Mouse (Mus musculus): ENCODE results near the gene Mroh9. TPM values are rescaled to one million over a fixed set of nuclear protein-coding genes. Genes with fewer than 3 reads are reported as not detected.
A peak's percentile ranks its signal among the peaks of the same experiment; 100 is the strongest.

The Mroh9 gene
- total RNA-seq (2015) (not detected in 2 replicates), total RNA-seq (2017) (not detected in 2 replicates)

GRCm38 (mm10) chr1:163085570-163085969 is at the start of gene Mroh9:
Mroh9 (minus strand) TSS chr1:163085670.
- ATAC-seq (replicated peaks; ENCODE audit: poor library complexity): no peak

GRCm38 (mm10) chr1:163129976-163130375 is 44.5 kb upstream of the Mroh9 start:
- no peak for ATAC-seq (replicated peaks; ENCODE audit: poor library complexity)

DNA sequence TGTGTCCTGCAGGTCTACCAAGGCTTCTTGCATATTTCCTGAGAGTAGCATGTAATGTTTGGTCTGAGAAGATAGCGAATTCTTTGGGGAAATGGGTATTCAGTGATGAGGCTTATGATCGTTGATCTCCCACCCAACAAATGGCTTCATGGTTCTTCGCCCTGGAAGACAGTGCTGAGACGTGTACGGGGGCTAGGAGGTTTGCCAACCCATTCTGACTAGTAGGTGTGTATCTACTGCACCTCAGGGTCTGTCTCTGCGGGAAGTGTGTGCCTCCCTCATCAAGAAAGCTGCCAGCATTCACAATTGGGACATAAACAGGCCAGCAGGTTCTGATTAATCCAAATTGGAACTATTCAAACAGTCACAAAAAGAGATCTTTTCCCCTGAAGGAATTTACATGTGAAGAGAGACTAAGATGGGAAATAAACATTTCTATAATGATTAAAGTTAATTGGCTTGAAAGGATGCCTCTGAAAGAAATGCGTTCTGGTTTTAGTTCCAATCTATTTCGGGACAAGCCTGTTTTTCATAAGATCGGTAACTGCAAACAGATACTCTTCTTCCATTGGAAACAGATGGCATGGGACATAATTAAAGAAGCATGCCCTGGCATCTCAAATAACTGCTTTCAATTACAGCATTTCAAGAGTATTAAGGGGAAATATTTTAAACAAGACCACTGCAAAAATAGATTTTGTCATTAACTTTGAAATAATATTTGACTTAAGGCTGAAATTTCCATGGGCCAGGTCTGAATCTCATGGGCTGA is 43.8 kb upstream of the Mroh9 start:
- ATAC-seq (replicated peaks; ENCODE audit: poor library complexity): no peak

DNA sequence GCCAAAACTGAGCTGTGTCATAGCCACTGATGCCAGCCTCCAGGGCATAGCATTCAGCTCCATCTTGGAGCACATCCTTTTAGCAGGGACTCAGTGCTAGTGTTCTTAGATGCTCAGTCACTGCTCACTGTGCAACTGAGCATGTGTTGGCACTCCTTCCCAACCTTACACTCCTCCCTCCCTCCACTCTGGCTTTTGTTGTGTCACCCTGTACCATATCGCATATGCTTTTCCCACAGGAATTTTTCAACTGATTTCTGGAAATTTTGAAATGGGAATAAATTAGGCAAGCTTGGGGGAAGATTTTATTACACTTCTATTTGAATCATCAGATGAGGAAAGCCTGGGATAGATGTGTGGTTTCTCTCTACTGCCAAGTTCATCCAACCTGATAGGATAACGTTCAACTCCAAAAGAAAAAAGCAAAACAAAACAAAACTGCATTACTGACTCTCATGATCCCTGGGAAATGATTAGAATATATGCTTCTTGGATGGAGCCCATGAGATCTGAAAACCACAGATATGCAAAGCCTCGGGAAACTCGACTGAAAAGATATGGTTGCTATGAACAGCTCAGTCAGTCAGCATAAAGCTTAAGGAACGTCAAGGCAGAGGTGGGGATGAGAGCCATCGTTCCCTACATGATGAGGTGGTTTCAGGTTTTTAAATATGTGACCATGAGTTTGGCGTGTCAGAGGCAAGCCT is 40.9 kb upstream of the Mroh9 start:
- no peak for ATAC-seq (replicated peaks; ENCODE audit: poor library complexity)

DNA sequence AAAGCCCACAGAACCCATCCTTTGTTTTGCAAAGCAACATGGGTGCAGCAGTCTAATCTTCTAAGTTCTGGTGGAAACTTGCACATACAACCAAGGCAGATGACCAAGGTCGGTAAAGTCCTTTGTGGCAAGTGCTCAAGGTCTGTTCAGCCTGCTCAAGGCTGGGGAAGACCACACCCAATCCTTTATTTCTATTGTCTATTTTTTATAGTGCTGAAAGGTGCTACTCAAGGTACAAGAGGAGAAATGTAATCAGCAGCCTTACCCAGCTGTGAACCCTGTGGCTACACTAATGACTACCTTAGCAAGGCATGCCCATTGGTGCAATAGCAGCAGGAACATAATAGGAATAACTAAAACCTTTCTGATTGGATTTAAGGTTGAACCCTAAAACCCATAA is 36.9 kb upstream of the Mroh9 start:
- ATAC-seq (replicated peaks; ENCODE audit: poor library complexity): no peak

DNA sequence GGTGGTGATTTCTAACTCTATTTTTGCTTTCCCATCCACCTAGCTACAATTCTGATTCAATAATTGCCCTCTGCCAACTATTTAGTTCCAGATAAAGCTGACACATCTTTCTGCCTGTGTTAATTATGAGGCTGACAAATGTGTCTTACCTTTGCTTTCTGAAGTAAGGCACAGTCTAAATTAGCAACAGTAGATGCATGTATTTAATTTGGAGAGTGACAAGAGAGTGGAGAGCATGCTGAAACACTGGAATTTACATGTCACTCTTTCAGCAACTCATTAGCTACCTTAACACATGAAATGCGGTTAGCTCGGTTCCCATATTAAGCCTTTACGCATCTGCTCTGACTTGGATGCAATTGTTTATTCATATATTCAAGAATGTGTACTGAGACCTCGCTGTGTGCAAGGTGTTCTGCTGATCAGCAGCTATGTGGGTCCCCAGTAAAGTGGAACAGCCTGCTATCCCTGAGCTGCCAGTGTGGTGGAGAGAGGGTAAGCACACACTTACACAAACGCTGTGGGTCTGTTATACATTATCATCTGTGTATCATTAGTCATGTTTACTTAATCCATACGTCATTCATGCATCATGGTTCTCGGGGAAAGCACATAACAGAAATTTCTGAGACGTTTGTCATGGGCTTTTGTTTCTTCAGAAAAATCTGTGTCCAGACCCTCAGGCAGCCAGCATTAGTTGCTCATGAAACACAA is 28.1 kb upstream of the Mroh9 start:
- no peak for ATAC-seq (replicated peaks; ENCODE audit: poor library complexity)

DNA sequence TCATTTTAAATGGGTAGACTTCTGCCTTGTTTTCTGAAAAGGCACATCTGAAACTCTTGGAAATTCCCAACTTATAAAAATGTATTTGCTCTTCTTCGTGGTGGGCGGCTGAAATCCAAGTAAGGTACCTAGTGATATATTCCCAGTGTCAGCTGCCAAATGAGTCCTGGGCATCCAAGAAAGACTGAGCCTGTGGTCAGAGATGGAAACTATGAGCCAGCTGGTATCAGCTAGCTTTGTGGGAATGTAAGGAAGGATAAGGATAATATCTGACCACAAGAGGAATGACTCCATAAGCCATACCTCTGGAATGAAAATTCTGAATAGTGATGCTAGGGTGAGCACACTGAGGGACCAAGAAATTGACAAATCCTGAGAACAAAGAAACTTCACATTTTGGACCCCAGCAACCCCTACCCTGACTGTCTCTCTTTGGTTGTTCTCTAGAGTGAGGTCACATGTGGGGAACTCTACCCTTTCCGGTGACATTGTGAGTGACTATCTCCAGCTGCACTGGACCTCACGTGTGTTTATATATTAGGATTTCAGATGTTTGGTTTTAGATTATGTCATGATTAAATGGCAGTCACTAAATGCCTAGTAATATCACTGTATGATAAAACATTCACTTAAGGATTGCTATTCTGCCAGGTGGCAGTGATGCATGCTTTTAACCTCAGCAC is 27.2 kb upstream of the Mroh9 start:
- no peak for ATAC-seq (replicated peaks; ENCODE audit: poor library complexity)

GRCm38 (mm10) chr1:163104960-163105359 is 19.5 kb upstream of the Mroh9 start:
- no peak for ATAC-seq (replicated peaks; ENCODE audit: poor library complexity)

DNA sequence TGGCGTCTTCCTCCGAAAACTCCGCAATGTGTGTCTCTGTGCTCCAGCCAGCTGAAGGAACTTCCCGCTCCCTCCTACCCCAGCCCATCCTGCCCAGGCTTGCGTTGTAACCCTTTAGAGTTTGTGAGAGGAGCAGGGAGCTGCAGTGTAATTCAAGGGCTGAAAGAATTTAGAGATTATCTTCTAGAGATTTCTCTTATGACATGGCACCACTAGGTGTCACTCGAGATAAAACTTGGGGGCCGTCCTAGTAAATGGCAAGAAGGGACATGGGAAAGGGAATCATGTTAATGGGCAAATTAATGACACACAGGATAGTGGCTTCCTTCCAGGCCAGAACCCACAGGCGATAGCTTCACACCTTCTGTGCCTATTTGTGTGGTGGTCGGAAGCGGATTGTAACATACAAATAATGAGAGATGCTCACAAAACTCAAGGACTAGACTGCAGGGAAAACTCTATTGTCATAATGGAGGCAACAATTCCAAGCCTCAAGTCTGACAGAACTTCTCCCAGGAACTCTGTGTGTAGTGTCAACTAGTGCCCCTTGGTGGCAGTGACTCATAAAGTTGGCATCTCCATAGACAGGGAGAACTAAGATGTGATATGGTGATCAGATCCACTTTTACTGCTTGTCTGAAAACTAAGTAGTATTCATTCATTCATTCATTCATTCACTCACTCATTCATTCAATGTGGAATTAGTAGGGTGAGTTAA is 6.1 kb upstream of the Mroh9 start:
- ATAC-seq (replicated peaks; ENCODE audit: poor library complexity): peak; percentile 78

DNA sequence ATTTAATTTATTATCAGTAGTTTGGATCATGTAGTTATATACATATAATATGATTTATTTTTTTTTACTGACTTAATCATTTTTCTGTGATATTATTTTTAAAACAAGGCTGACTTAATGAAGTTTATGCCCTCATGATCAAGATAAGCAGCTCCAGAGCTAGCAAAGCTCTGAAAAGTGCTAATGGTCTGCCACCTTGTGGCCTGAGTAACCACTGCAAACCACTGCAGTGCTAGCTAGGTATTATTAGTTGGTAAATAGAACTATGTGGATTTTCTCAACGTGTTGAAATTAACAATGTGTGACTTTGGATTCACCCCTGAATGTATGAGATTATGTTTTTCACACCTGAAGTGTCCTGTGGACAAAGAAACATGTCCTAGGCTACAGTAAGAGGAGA is 15.0 kb downstream of the Mroh9 start:
- peak; percentile 90 for ATAC-seq (replicated peaks; ENCODE audit: poor library complexity)

- ATAC-seq (replicated peaks; ENCODE audit: poor library complexity): no peak
Measured at GRCm38 (mm10) chr1:163060381-163060780, 25.1 kb downstream of the Mroh9 start.

- ATAC-seq (replicated peaks; ENCODE audit: poor library complexity): no peak
Measured at GRCm38 (mm10) chr1:163057363-163057762, 28.1 kb downstream of the Mroh9 start.

DNA sequence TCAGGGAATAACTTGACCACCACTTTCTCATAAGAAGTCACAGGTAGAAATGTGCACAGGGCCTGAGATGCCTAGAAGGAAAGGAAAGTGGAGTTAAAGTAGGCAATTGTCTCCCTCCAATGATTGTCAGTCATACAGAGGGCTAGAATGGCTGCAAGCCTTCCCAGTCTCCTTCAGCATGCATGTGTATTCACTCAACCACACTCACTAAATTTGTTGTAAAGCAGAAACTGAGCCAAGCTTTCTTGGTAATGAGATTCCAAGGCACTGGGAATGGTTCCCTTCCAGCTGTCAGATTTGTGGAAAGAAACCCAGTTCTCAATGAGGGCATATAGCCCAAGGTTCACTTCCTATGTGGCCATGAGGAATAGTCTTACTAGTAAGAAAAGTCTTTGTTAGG is 29.8 kb downstream of the Mroh9 start:
- no peak for ATAC-seq (replicated peaks; ENCODE audit: poor library complexity)

DNA sequence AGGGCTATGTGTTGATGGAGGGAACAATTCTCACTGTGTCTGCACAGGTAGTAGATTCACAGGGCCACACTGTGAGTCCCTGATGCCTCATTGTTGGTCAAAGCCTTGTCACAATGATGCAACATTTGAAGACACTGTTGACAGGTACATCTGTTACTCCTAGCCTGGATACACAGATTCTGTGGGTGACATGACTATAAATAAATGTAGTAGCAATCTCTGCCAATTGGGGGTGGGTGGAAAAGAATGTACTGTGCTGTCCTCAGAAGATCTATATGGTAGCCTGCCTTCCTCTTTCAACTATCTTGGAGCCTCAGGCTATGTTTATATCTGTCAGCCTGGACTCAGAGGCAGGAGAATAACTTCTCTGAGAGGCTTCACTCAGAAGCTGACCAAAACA is 62.4 kb downstream of the Mroh9 start:
- no peak for ATAC-seq (replicated peaks; ENCODE audit: poor library complexity)

- ATAC-seq (replicated peaks; ENCODE audit: poor library complexity): no peak
Measured at GRCm38 (mm10) chr1:163009220-163009619, 76.2 kb downstream of the Mroh9 start.

DNA sequence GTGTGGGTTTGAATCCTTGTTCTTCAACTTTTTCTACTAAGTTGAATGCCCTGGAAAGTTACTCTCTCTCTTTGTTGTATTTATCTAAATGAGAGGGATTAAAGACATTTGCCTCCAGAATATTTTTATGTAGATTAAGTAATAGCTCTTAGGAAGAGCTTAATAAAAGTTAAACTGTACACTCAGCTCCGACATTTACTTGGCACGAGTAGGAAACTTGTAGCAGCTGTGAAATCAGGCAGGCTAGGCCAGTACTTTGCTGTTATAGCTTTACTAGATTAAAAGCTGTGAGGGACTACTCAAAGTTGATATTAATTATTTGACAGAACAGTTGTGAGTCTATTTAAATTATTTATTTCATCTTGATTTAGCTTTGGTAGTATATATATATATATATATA is 82.0 kb downstream of the Mroh9 start:
- ATAC-seq (replicated peaks; ENCODE audit: poor library complexity): no peak

DNA sequence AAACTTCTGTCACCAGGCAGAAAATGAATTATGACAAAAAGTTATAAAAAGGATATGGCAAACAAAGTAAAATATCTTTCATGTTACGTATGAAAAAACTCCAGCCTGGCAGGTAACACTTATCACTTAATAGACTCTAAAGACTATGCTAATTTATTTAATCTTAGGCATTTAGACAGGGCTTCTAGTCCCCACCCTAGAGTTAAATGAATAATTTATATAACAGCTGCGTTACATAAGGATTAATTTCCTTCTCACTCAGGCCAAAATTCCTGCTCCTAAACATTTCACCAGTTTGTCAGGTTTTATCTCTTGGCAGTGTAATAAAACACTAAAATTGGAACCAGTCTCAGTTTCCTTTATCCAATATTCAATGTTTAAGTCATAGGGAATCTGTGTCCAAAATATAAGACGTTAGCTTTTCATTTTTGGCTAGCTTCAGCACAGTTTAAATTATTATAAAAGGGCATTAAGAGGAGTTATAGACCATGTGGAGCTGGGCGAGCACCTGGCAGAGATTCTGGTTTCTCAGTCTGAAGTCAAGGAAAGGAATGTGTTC is 84.1 kb downstream of the Mroh9 start:
- no peak for ATAC-seq (replicated peaks; ENCODE audit: poor library complexity)

DNA sequence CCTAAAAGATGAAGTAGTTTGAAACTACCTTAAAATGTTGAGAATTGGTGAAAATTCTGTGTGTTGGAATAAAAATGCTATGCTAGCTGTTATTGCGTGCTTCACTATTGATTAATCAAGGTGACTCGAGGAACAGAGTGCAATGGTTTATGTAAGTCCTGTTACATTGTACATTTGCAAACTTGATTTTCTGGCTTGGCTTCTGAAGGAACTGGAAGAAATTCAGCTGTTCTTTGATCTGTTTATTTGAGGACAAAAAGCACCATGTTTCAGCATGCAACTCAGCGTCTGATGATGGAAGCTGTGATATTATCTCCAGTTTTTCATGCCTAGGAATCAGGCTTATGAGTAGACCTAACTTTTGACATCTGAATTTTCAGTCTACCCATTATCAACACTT is 97.9 kb downstream of the Mroh9 start:
- ATAC-seq (replicated peaks; ENCODE audit: poor library complexity): no peak

DNA sequence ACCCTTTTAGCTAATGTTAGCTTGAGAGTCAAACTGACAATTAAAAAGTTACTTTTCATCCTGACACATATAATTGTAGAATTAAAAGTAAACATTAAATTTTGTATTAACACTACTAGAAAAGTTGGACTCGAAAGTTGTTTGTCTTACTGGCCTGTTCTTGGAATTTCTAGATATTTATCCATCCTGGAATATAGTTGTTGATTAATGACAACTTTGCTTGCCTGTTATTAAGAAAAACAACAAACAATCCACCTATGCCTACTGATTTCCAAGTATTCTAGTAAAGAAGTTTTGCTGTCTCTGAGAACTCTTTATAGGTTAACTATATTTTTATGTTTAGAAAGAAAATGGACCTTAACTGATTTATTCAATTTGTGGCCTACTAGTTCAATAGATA is 98.7 kb downstream of the Mroh9 start:
- ATAC-seq (replicated peaks; ENCODE audit: poor library complexity): no peak

DNA sequence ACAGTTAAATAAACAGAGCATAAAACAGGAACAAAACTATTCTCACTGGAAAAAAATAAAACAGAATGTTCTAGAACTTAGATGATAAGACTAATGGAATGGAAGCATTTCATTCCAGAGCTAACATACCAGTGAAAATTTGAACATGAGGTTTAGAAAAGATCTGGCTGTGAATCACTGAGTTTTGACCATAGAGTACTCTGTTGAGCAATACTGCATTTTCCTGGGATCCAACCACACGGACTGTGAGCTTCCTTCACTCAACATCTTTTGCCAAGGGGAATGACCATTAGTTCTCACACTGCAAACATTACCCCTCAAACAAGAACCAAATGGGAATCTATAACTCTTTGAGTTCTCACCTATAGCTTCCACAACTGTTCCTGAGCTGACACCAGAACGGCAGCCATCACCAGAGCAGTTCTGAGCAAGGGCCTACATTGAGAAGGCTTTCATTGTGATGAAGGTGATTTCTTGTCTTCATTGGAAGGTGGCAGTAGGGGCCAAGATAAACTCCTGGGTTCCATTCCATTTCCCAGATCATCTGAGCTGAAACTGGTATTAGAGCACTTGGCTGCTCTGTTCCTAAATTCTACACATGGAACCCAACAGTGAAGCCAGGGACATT is 99.2 kb downstream of the Mroh9 start:
- ATAC-seq (replicated peaks; ENCODE audit: poor library complexity): no peak
